Mouse (Mus musculus) forebrain, postnatal 0 days (tissue): ENCODE measurements around the gene Man2a2. TPM values are rescaled to one million over a fixed set of nuclear protein-coding genes. Genes with fewer than 3 reads are reported as not detected.

Experiments
- ATAC-seq: fragments of 200-750 bp; cut with Nextera tagmentation; 2 replicates; pipeline ENCODE4 v1.8.0; 2017; ENCODE audit warnings: mild to moderate bottlenecking, moderate library complexity
- DNase-seq: peaks from one replicate; pipeline ENCODE4 v3.0.0-alpha.2; 2015
- H3K27ac ChIP-seq: fragments of 300-500 bp; sonication (generic); 2 replicates; pipeline ENCODE4 v1.5.1; 2014; ENCODE audit warnings: low read depth, mild to moderate bottlenecking, antibody characterized with exemption, low read length, moderate library complexity, mixed read lengths
- H3K27me3 ChIP-seq: fragments of 300-500 bp; sonication (generic); 2 replicates; pipeline ENCODE4 v1.6.1; 2014; ENCODE audit warnings: mild to moderate bottlenecking, low read length, mixed read lengths; ENCODE audit not compliant: insufficient read depth
- H3K36me3 ChIP-seq: fragments of 300-500 bp; sonication (generic); 2 replicates; pipeline ENCODE4 v1.6.1; 2014; ENCODE audit warnings: mild to moderate bottlenecking, moderate library complexity; ENCODE audit not compliant: insufficient read depth
- H3K4me1 ChIP-seq: fragments of 300-500 bp; sonication (generic); 2 replicates; pipeline ENCODE4 v1.6.1; 2014; ENCODE audit warnings: antibody characterized with exemption; ENCODE audit not compliant: insufficient read depth
- H3K4me2 ChIP-seq: fragments of 300-500 bp; sonication (generic); 2 replicates; pipeline ENCODE4 v1.6.1; 2014; ENCODE audit warnings: low read depth, mild to moderate bottlenecking, moderate library complexity
- H3K4me3 ChIP-seq: fragments of 300-500 bp; sonication (generic); 2 replicates; pipeline ENCODE4 v1.5.1; 2014; ENCODE audit warnings: low read depth, low read length, mixed read lengths
- H3K9ac ChIP-seq: fragments of 300-500 bp; sonication (generic); 2 replicates; pipeline ENCODE4 v1.6.1; 2014; ENCODE audit warnings: mild to moderate bottlenecking
- H3K9me3 ChIP-seq: fragments of 300-500 bp; sonication (generic); 2 replicates; pipeline ENCODE4 v1.6.1; 2016; ENCODE audit warnings: low read length
- CTCF ChIP-seq: sonication (generic); IDR thresholded peaks from 2 replicates; pipeline ENCODE4 v1.5.1; 2016; ENCODE audit warnings: antibody characterized with exemption, control low read depth, low read depth
- WGBS: fragments of 180-500 bp; shearing (Covaris S2); extraction: QIAGEN DNeasy Blood & Tissue Kit; methylation state at CpG from one replicate; pipeline ENCODE4 v1.1.7; 2014; 5-methylcytosine and 5-hydroxymethylcytosine counted together
- polyA plus RNA-seq: library from polyadenylated mRNA; unstranded; fragments of >200 nt; fragmentation: Nextera tagmentation; extraction: Ambion mirVana; gene quantifications from 2 replicates; pipeline ENCODE4 v1.2.1, GENCODE M21; 2015
- total RNA-seq: library from RNA; depleted of rRNA; stranded (reverse); fragments of >200 nt; gene quantifications from 2 replicates; pipeline ENCODE4 v1.2.3, GENCODE M21; 2014

Gene Man2a2
- total and polyA plus RNA-seq, 2 experiments from 2014 or later, result 12.0 to 54.8 TPM

DNA sequence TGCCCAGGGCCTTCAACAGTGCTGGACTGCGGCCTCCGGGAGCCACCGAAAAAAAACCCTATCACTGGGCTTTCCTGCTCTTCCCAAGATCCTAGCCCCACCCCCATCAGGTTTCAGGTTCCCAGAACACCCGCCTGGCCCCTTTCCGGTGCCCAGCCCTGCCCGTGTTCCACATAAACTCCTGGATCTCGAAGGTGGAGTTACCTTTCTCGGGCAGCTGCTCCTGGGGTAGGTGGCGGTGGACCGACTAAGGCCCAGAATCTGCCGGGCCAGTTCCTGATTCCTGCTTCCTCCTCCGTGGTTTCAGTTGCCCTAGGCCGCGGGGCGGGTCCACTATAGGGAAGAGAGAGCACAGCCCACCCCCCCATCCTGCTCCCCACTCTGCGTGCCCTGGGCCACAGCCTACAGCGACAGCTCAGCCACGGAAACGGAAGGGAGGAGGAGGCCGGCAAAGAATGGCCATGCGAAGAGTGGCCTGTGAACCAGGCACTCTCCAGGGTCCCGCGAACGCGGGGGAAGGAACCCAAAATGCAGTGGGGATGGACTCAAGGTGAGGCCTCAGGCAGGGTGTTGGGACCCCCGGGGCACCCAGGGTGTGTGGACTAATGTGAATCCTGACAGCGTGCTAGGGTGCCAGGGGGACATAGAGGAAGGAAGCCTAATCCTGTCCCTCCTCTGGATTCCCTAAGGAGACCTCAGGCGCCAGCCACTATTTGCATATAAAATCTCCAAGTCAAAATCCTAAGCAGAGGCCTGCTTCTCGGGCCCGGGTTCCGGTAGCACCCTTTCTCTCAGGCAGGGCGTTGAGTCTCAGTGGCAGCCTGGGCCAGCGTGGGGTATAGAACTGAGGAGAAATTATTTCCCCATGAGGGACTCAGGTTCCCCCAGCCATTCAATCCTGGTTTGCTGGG lies 16.7 kb upstream of the Man2a2 start, which contains the start of gene Fes:
Fes (minus strand) TSS at position 314 of the 911 bp plus-strand sequence.
- no peak for TF ChIP-seq CTCF
- H3K9ac ChIP-seq, result peak within 1 kb of the TSS; percentile 25; the same call in 1 of the 2 replicates
- peaks cover 31% of the 10 kb centered on the region for H3K36me3 ChIP-seq
- DNase-seq, result no peak
- no peaks in the 10 kb centered on the region for H3K9me3 ChIP-seq
- no peak for ATAC-seq
- H3K4me2 ChIP-seq, result peak within 1 kb of the TSS; percentile 13
- H3K27me3 ChIP-seq, result peaks cover 9% of the 10 kb centered on the region; the same call in 1 of the 2 replicates
- H3K4me3 ChIP-seq, result peak within 1 kb of the TSS; percentile 7; the same call in 1 of the 2 replicates
- no peaks in the 10 kb centered on the region for H3K4me1 ChIP-seq
- no peak within 1 kb of the TSS for H3K27ac ChIP-seq
- WGBS, result 21% methylated on average over 33 of the region's 33 CpGs

DNA sequence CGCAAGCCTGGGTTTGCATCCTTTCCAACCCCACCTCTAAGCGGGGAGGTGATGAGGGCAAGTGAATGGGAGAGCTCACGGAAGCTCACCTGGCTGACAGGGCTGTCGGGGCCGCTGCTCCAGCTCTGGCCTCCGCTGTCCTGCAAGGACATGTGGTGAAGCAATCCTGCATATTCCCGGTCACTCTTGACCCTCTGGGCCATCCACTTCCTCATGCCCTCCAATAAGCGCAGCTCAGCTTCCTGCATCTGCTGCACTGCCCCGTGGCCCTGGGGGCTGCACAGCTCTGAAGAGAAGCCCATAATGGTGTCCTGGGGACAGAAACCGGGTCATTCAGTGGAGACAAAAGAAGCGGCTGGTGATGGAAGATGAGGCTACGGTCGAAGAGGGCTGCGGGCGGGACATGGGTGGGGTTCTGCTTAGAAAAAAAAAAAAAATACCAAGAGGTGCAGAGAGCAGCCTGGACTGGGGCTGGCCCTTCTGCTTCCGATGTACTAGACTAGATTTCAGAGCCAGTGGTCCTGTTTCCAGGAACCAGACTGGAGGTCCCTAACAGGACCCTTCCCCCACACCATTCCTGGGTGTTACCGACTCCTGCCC lies 16.0 kb upstream of the Man2a2 start:
- peaks cover 24% of the 10 kb centered on the region for H3K36me3 ChIP-seq
- no peaks in the 10 kb centered on the region for H3K4me1 ChIP-seq
- no peak for TF ChIP-seq CTCF
- H3K9ac ChIP-seq, result no peak overlapping the region
- no peak overlapping the region for H3K4me3 ChIP-seq
- H3K9me3 ChIP-seq, result no peaks in the 10 kb centered on the region
- DNase-seq (no peak), ATAC-seq (no peak)
- H3K27ac ChIP-seq, result no peak overlapping the region
- H3K27me3 ChIP-seq, result peaks cover 9% of the 10 kb centered on the region; the same call in 1 of the 2 replicates
- H3K4me2 ChIP-seq, result peak overlapping the region; percentile 13; the same call in 1 of the 2 replicates
- 39% methylated on average over 17 of the region's 17 CpGs for WGBS

DNA sequence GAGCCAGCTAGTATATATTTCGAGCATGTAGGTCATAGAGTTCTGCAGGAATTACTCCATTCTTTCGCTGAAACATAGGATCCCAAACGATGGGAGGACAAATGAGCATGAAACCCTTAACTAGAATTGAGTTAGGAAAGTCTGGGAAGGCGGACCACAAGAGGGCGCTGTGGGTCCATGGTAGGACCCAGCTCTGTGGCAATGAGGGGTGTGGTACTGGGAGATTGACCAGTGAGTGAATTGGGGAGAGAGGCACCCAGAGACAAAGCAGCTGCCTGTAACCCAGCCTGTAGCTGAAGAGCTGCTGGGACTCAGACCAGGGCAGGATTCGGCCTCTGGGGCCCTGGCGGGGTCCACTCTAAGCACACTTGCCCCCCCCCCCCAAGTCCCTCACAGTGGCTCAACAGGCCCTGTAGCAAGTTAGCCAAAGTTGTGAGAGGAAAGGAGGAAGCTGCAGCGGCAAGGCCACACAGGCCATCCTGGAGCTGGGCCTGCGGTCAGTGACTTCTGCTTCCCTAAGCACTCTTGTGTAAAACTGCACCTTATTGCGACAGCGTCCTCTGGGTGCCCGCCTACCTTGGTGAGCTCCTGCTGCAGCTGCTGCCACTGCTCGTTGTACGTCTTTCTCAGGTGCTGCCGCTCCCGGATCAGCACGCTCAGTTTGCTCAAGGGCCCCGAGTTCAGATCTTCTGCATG lies 15.2 kb upstream of the Man2a2 start:
- peaks cover 16% of the 10 kb centered on the region for H3K36me3 ChIP-seq
- no peak overlapping the region for H3K9ac ChIP-seq
- TF ChIP-seq CTCF, result peak; percentile 98
- H3K4me2 ChIP-seq, result no peak overlapping the region
- DNase-seq (peak; percentile 92), ATAC-seq (peak; percentile 89)
- H3K27me3 ChIP-seq, result peaks cover 9% of the 10 kb centered on the region; the same call in 1 of the 2 replicates
- no peak overlapping the region for H3K27ac ChIP-seq
- H3K9me3 ChIP-seq, result no peaks in the 10 kb centered on the region
- 39% methylated on average over 18 of the region's 18 CpGs for WGBS
- H3K4me3 ChIP-seq, result no peak overlapping the region
- H3K4me1 ChIP-seq, result no peaks in the 10 kb centered on the region

DNA sequence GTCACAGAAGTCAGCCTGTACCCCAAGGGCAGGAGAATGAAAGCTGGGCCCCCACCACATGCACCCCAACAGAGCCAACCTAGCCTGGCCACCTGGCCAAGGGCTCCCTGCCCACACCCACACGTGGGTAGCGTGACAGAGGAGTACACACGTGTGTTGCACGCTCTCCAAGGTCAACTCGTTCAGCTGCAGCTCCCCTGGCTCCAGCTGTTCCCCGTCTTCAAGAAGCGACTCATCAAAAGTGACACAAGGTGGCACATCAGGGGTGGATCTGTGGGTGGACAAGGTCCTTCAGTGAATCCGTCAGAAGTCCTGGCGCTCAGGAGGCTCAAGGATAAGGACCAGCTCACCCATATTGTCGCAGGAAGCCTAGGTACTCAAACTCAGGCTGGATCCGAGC lies 11.7 kb upstream of the Man2a2 start:
- Histone ChIP-seq H3K4me1 (no peaks in the 10 kb centered on the region), H3K9me3 (no peaks in the 10 kb centered on the region), H3K4me2 (no peak overlapping the region), H3K36me3 (no peaks in the 10 kb centered on the region), H3K4me3 (no peak overlapping the region), H3K27me3 (peaks cover 9% of the 10 kb centered on the region; the same call in 1 of the 2 replicates), H3K9ac (no peak overlapping the region), H3K27ac (no peak overlapping the region)
- ATAC-seq (no peak), DNase-seq (no peak)
- TF ChIP-seq CTCF, result no peak
- 70% methylated on average over 11 of the region's 11 CpGs for WGBS

DNA sequence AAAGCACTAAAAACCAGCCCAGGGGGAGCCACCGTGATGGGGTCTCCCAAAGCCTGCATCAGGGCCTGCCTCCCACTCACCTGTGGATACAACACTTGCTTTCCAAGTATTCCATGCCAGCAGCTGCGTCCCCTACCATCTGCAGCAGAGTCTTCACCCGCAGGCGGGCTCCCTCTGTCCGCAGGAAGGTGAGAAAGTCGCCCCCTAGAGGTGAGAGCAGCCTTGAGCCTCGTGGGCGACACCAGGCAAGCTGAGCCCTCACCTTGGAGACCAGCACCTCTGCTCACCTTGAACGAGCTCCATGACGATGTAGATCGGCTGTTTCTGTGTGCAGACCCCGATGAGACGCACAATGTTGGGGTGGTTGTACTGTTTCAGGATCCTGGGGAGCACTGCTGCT lies 8.4 kb upstream of the Man2a2 start:
- Histone ChIP-seq H3K4me3 (no peak overlapping the region), H3K9me3 (no peaks in the 10 kb centered on the region), H3K4me1 (no peaks in the 10 kb centered on the region), H3K4me2 (no peak overlapping the region), H3K36me3 (no peaks in the 10 kb centered on the region), H3K9ac (no peak overlapping the region), H3K27me3 (no peaks in the 10 kb centered on the region), H3K27ac (no peak overlapping the region)
- WGBS, result 61% methylated on average over 13 of the region's 13 CpGs
- ATAC-seq, result no peak
- DNase-seq, result no peak
- TF ChIP-seq CTCF, result peak; percentile 47

DNA sequence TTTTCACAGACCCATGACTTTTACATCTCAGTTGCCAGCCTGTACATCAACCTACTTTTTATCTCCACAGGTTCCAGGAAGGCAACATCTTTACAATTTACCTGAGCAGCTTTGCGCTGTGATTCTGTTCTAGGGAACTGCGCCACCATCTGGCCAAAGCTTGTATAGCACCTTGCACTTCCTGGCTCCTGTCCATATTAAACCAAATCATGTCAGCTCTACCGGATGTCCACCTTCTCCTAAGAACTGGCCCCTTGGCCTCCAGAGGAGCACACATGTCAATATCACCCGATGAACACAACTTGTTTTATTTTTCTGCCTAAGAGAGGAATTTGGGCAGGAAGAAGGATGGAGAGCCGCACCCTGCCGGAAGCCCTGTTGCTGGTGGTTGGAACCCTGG lies 6.3 kb upstream of the Man2a2 start:
- 39% methylated on average over 6 of the region's 6 CpGs for WGBS
- no peaks in the 10 kb centered on the region for H3K36me3 ChIP-seq
- ATAC-seq (no peak), DNase-seq (peak; percentile 75)
- no peaks in the 10 kb centered on the region for H3K27me3 ChIP-seq
- no peaks in the 10 kb centered on the region for H3K4me1 ChIP-seq
- H3K9ac ChIP-seq, result no peak overlapping the region
- H3K27ac ChIP-seq, result no peak overlapping the region
- no peaks in the 10 kb centered on the region for H3K9me3 ChIP-seq
- H3K4me3 ChIP-seq, result no peak overlapping the region
- peak; percentile 88 for TF ChIP-seq CTCF
- no peak overlapping the region for H3K4me2 ChIP-seq
